Mouse (Mus musculus) cortical plate, adult 2 months (tissue): ENCODE measurements around the gene Carmil1. TPM values are rescaled to one million over a fixed set of nuclear protein-coding genes. Genes with fewer than 3 reads are reported as not detected.
"Not testable (repeated sequence)": the region's sequence is repeated elsewhere in the genome, so short reads cannot be mapped to it uniquely, and the experiment has no call there.

ENCODE experiments used
- H3K27ac ChIP-seq: fragments of 200-500 bp; 2 replicates; pipeline ENCODE4 v1.5.1; 2012; ENCODE audit warnings: low read length, control low read depth, inconsistent platforms; ENCODE audit not compliant: insufficient read depth
- H3K4me1 ChIP-seq: fragments of 200-500 bp; 2 replicates; pipeline ENCODE4 v1.6.1; 2011; ENCODE audit warnings: low read length; ENCODE audit not compliant: control insufficient read depth, insufficient read depth
- H3K4me3 ChIP-seq: fragments of 200-500 bp; 2 replicates; pipeline ENCODE4 v1.5.1; 2011; ENCODE audit warnings: mild to moderate bottlenecking, low read length, control low read depth; ENCODE audit not compliant: insufficient read depth
- CTCF ChIP-seq: fragments of 200-500 bp; IDR thresholded peaks from 2 replicates; pipeline ENCODE4 v1.5.1; 2011; ENCODE audit warnings: mild to moderate bottlenecking, control low read depth, low read length; ENCODE audit not compliant: insufficient read depth; ENCODE audit errors: extremely low read depth
- POLR2A ChIP-seq: fragments of 200-500 bp; IDR thresholded peaks from 2 replicates; pipeline ENCODE4 v1.6.1; 2011; ENCODE audit warnings: mild to moderate bottlenecking, low read length, control low read depth; ENCODE audit not compliant: insufficient read depth; ENCODE audit errors: extremely low read depth
- polyA plus RNA-seq: library from polyadenylated mRNA; depleted of rRNA; stranded (reverse); fragments of >200 nt; gene quantifications from 2 replicates; pipeline ENCODE4 v1.2.3, GENCODE M21; 2012

Carmil1 gene
- polyA plus RNA-seq, 1 experiment = 21.5 TPM

GRCm38 (mm10) chr13:24112689-24113348 lies 167.8 kb downstream of the Carmil1 start:
- Histone ChIP-seq H3K4me3 (no peak overlapping the region), H3K4me1 (no peaks in the 10 kb centered on the region)
- TF ChIP-seq POLR2A (no peak), CTCF (peak; percentile 80)

DNA sequence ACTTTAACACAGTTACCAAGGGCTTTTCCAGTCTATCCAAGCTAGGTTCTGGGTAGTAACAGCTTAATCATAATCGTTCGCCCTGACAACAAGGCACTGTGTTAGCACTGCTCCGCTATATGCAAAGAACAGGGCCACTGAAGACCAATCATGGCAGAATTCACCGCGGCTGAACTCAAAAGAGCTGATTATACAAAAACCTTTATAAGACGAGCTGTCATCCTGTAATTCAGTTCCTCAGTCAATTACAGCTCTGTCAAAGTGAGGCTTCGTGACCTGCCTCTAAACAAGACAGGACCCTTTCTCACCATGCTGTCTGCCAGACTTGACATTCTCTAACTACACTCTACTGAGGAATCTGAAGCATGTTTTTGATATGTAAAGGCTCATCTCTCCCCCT lies 170.3 kb downstream of the Carmil1 start:
- H3K4me1 ChIP-seq = no peaks in the 10 kb centered on the region
- TF ChIP-seq CTCF = no peak
- TF ChIP-seq POLR2A = no peak
- no peak overlapping the region for H3K4me3 ChIP-seq
- H3K27ac ChIP-seq = no peak overlapping the region

More at GRCm38 (mm10) chr13:24112689-24113348, 167.8 kb downstream of the Carmil1 start:
- H3K27ac ChIP-seq = no peak overlapping the region

- Histone ChIP-seq H3K27ac (no peak overlapping the region), H3K4me3 (no peak overlapping the region), H3K4me1 (no peaks in the 10 kb centered on the region)
- no peak for TF ChIP-seq CTCF
- no peak for TF ChIP-seq POLR2A
Observed at GRCm38 (mm10) chr13:24108282-24108681, 172.3 kb downstream of the Carmil1 start.

- H3K4me3 ChIP-seq = no peak overlapping the region
- peaks cover 1% of the 10 kb centered on the region; the same call in 1 of the 2 replicates for H3K4me1 ChIP-seq
- TF ChIP-seq POLR2A = no peak
- no peak for TF ChIP-seq CTCF
- H3K27ac ChIP-seq = no peak overlapping the region
Observed at GRCm38 (mm10) chr13:24107058-24107457, 173.5 kb downstream of the Carmil1 start.

- Histone ChIP-seq H3K4me1 (peaks cover 1% of the 10 kb centered on the region; the same call in 1 of the 2 replicates), H3K27ac (no peak overlapping the region), H3K4me3 (no peak overlapping the region)
- TF ChIP-seq CTCF = no peak
- no peak for TF ChIP-seq POLR2A
Observed at GRCm38 (mm10) chr13:24105838-24106237, 174.8 kb downstream of the Carmil1 start.

DNA sequence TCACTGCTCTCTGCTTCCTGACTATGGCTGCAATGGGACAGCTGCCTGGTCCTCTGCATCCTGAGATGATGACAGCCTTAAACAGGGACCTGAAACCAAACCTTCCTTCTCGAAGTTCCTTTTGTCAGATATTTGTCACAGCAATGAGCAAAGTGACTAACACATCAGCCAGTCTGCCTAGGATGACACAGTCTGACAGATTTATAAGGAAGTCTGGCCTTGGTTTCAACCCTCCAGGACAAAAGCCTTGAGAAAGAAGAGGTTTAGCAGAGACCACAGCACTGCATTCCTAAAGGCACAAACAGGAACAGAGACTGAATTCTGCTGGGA lies 175.3 kb downstream of the Carmil1 start:
- peaks cover 1% of the 10 kb centered on the region; the same call in 1 of the 2 replicates for H3K4me1 ChIP-seq
- H3K4me3 ChIP-seq = no peak overlapping the region
- TF ChIP-seq POLR2A (no peak), CTCF (no peak)
- H3K27ac ChIP-seq = no peak overlapping the region

DNA sequence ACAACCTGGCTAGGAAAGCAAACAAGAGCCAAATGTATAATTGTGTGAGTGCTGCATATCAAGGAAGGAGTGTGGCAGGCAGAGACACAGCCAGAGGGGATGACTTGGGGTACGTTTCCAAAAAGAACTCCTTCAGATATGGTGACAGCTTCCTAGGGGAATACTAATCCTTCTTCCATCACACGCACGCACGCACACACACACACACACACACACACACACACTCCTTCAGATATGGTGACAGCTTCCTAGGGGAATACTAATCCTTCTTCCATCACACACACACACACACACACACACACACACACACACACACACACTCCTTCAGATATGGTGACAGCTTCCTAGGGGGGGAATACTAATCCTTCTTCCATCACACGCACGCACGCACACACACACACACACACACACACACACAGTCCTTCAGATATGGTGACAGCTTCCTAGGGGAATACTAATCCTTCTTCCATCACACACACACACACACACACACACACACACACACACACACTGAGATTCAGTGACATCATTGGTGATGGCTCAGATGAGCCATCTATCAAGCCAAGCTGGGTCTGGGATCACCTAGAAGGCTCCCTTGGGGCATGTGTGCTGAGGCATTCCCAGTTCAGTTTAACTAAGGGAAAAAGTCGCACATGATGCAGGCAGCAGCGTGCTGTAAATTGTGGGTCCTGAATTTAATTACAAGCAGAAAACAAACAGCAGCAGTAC lies 175.8 kb downstream of the Carmil1 start:
- H3K27ac ChIP-seq, H3K4me3 ChIP-seq, H3K4me1 ChIP-seq: not testable (repeated sequence)

GRCm38 (mm10) chr13:24104016-24104415 lies 176.6 kb downstream of the Carmil1 start:
- H3K4me3 ChIP-seq = no peak overlapping the region
- no peak for TF ChIP-seq CTCF
- TF ChIP-seq POLR2A = no peak
- H3K4me1 ChIP-seq = peaks cover 1% of the 10 kb centered on the region; the same call in 1 of the 2 replicates
- no peak overlapping the region for H3K27ac ChIP-seq

- Histone ChIP-seq H3K27ac (no peak overlapping the region), H3K4me3 (no peak overlapping the region)
- TF ChIP-seq CTCF (no peak), POLR2A (no peak)
Observed at GRCm38 (mm10) chr13:24103152-24103551, 177.4 kb downstream of the Carmil1 start.

DNA sequence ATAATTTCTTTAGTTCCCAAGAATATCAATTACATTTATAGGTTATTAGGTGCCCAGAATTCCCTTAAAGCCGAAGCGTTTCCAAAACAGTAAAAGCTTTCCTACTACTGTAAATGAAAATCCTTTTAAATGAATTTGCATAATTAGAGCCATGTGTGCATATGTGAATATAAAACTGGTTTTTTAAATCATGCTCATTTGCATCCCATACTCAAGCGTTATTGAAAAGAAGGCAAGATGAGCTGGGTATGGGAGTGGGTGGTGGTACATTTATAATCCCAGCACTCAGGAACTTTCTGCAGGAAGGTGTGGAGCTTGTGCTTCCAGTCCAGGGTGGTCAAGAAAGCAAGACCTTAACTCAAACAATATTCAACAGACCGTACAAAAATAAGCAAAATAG lies 178.3 kb downstream of the Carmil1 start:
- Histone ChIP-seq H3K4me1 (peaks cover 1% of the 10 kb centered on the region; the same call in 1 of the 2 replicates), H3K4me3 (no peak overlapping the region), H3K27ac (no peak overlapping the region)
- TF ChIP-seq POLR2A = no peak
- TF ChIP-seq CTCF = no peak

More at GRCm38 (mm10) chr13:24103152-24103551, 177.4 kb downstream of the Carmil1 start:
- H3K4me1 ChIP-seq = peaks cover 1% of the 10 kb centered on the region; the same call in 1 of the 2 replicates
